Mouse (Mus musculus) bone marrow, adult 2 months (tissue): ENCODE measurements at regions not wholly inside any gene's neighbourhood (a gene's known extent, or its start where the extent isn't known, plus 50 kb on each side); places are given as distances from the start of the nearest gene placed in this dataset.

Source experiments
- CTCF ChIP-seq: fragments of 200-500 bp; IDR thresholded peaks from 2 replicates; pipeline ENCODE4 v1.5.1; 2011; ENCODE audit warnings: low read length, control low read depth; ENCODE audit not compliant: control insufficient read depth, insufficient read depth
- POLR2A ChIP-seq: fragments of 200-500 bp; IDR thresholded peaks from 2 replicates; pipeline ENCODE4 v1.6.1; 2011; ENCODE audit warnings: low read depth, mild to moderate bottlenecking, control low read depth, low read length, borderline replicate concordance; ENCODE audit not compliant: control insufficient read depth

DNA sequence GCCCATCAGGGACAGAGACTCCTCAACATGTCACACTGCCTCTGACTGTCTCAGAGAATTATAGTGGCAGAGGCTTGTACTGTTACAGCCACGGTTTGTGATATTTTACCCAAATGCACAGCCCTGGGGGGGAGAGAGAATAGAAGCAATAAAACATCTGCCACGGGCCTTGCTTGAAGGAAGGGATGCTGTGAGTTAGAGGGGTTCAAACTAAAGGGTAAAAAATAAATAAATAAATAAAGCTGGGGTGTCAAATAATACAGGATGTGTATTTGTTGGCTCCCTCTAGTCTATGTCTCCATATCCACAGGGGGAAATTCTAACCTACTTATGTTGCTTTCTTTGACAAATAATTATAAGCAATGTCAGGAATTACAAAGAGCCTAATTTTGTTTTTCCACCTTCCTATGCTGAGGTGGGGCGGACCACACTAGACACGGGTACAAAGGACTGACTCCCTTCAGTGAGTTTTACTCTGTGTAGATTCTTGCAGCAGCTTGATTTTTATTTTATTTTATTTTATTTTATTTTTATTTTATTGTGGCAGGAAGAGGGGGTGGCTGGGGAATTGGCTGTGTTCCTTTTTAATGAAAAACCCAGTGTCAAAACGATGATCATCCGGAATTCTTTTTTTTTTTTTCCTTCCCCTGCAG, 281.3 kb downstream of the Gxylt1 start:
- TF ChIP-seq CTCF (no peak), POLR2A (no peak)
